Mouse (Mus musculus) kidney, embryonic 15.5 days (tissue): ENCODE results near the gene 4930568D16Rik. TPM values are rescaled to one million over a fixed set of nuclear protein-coding genes. Genes with fewer than 3 reads are reported as not detected.

Experiments used
- ATAC-seq: fragments of 200-750 bp; cut with Nextera tagmentation; replicated peaks from 2 replicates; pipeline ENCODE4 v1.8.0; 2017; ENCODE audit warnings: moderate TSS enrichment; ENCODE audit not compliant: low FRiP score
- H3K27ac ChIP-seq: fragments of 300-500 bp; sonication (generic); 2 replicates; pipeline ENCODE4 v1.5.1; 2015; ENCODE audit warnings: mild to moderate bottlenecking, inconsistent platforms
- H3K27me3 ChIP-seq: fragments of 300-500 bp; sonication (generic); 2 replicates; pipeline ENCODE4 v1.6.1; 2015; ENCODE audit warnings: inconsistent platforms
- H3K36me3 ChIP-seq: fragments of 300-500 bp; sonication (generic); 2 replicates; pipeline ENCODE4 v1.6.1; 2015; ENCODE audit warnings: inconsistent platforms
- H3K4me1 ChIP-seq: fragments of 300-500 bp; sonication (generic); 2 replicates; pipeline ENCODE4 v1.6.1; 2015; ENCODE audit warnings: inconsistent platforms
- H3K4me2 ChIP-seq: fragments of 300-500 bp; sonication (generic); 2 replicates; pipeline ENCODE4 v1.6.1; 2015; ENCODE audit warnings: moderate library complexity, mild to moderate bottlenecking, inconsistent platforms
- H3K4me3 ChIP-seq: fragments of 300-500 bp; sonication (generic); replicated peaks from 2 replicates; pipeline ENCODE4 v1.5.1; 2015; ENCODE audit warnings: mild to moderate bottlenecking, inconsistent platforms
- H3K9ac ChIP-seq: fragments of 300-500 bp; sonication (generic); 2 replicates; pipeline ENCODE4 v1.6.1; 2015; ENCODE audit warnings: mild to moderate bottlenecking, inconsistent platforms
- H3K9me3 ChIP-seq: fragments of 300-500 bp; sonication (generic); replicated peaks from 2 replicates; pipeline ENCODE4 v1.6.1; 2016; ENCODE audit warnings: inconsistent platforms
- WGBS: fragments of 180-500 bp; shearing (Covaris S2); methylation state at CpG from one replicate; pipeline ENCODE4 v1.1.7; 2015; ENCODE audit warnings: mixed read lengths; 5-methylcytosine and 5-hydroxymethylcytosine counted together
- polyA plus RNA-seq: library from polyadenylated mRNA; unstranded; fragments of >200 nt; fragmentation: Nextera tagmentation; extraction: Ambion mirVana; gene quantifications from 2 replicates; pipeline ENCODE4 v1.2.1, GENCODE M21; 2015

The 4930568D16Rik gene
- not detected in 2 replicates for polyA plus RNA-seq

GRCm38 (mm10) chr2:35367629-35368028 lies at the start of gene 4930568D16Rik:
Gene 4930568D16Rik (minus strand): TSS chr2:35367729.
- Histone ChIP-seq H3K36me3 (no peaks in the 10 kb centered on the region), H3K4me3 (no peak within 1 kb of the TSS)

DNA sequence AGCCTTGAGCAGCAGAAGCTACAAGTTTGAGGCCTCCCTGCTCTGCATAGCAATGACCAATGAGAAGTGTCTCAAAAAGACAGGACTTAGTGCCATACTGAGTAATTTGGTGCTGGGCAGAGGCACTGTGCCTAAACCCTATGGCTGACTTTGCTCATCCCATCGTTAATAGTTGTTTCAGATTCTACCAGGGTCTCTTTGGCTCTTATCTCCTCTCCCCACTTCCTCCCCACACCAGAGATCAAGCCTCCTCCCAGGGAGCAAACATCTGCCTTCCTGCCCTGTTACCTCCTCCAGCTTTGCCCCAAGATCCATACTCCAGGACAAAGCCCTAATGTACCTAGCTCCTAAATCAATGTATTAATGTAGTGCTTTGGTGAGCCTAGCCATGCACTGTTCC lies 49.7 kb upstream of the 4930568D16Rik start:
- Histone ChIP-seq H3K36me3 (peaks cover 41% of the 10 kb centered on the region), H3K4me3 (no peak overlapping the region), H3K4me1 (peaks cover 15% of the 10 kb centered on the region), H3K27ac (no peak overlapping the region), H3K4me2 (no peak overlapping the region), H3K9ac (no peak overlapping the region), H3K9me3 (peaks cover 10% of the 10 kb centered on the region), H3K27me3 (no peaks in the 10 kb centered on the region)
- WGBS: 68% methylated on average over 1 of the region's 1 CpGs
- ATAC-seq: no peak

More at GRCm38 (mm10) chr2:35367629-35368028, at the start of gene 4930568D16Rik:
- no peaks in the 10 kb centered on the region for H3K9me3 ChIP-seq
- H3K9ac ChIP-seq: no peak within 1 kb of the TSS
- no peak within 1 kb of the TSS for H3K27ac ChIP-seq
- no peak for ATAC-seq
- no peak within 1 kb of the TSS for H3K4me2 ChIP-seq
- no peaks in the 10 kb centered on the region for H3K27me3 ChIP-seq
- 78% methylated on average over 2 of the region's 2 CpGs for WGBS
- no peaks in the 10 kb centered on the region for H3K4me1 ChIP-seq

GRCm38 (mm10) chr2:35416473-35416872 lies 48.9 kb upstream of the 4930568D16Rik start:
- H3K36me3 ChIP-seq: peaks cover 37% of the 10 kb centered on the region
- ATAC-seq: no peak
- H3K9ac ChIP-seq: no peak overlapping the region
- H3K27ac ChIP-seq: no peak overlapping the region
- H3K4me1 ChIP-seq: peaks cover 14% of the 10 kb centered on the region; the same call in 1 of the 2 replicates
- no peaks in the 10 kb centered on the region for H3K27me3 ChIP-seq
- peaks cover 10% of the 10 kb centered on the region for H3K9me3 ChIP-seq
- no peak overlapping the region for H3K4me3 ChIP-seq
- no peak overlapping the region for H3K4me2 ChIP-seq
- WGBS: 82% methylated on average over 6 of the region's 6 CpGs

- H3K4me2 ChIP-seq: no peak overlapping the region
- H3K27me3 ChIP-seq: no peaks in the 10 kb centered on the region
- H3K4me1 ChIP-seq: peaks cover 14% of the 10 kb centered on the region; the same call in 1 of the 2 replicates
- H3K36me3 ChIP-seq: peaks cover 23% of the 10 kb centered on the region; the same call in 1 of the 2 replicates
- H3K4me3 ChIP-seq: no peak overlapping the region
- no peaks in the 10 kb centered on the region for H3K9me3 ChIP-seq
- no peak overlapping the region for H3K27ac ChIP-seq
- 90% methylated on average over 3 of the region's 3 CpGs for WGBS
- no peak overlapping the region for H3K9ac ChIP-seq
- ATAC-seq: no peak
These were observed 45.3 kb upstream of the 4930568D16Rik start for GRCm38 (mm10) chr2:35412810-35413209.

GRCm38 (mm10) chr2:35412246-35412645 lies 44.7 kb upstream of the 4930568D16Rik start:
- H3K4me3 ChIP-seq: no peak overlapping the region
- no peak overlapping the region for H3K4me2 ChIP-seq
- WGBS: 78% methylated on average over 2 of the region's 2 CpGs
- H3K27ac ChIP-seq: no peak overlapping the region
- H3K27me3 ChIP-seq: no peaks in the 10 kb centered on the region
- H3K4me1 ChIP-seq: peaks cover 14% of the 10 kb centered on the region; the same call in 1 of the 2 replicates
- H3K9me3 ChIP-seq: no peaks in the 10 kb centered on the region
- ATAC-seq: no peak
- H3K36me3 ChIP-seq: peaks cover 29% of the 10 kb centered on the region; the same call in 1 of the 2 replicates
- H3K9ac ChIP-seq: no peak overlapping the region

- Histone ChIP-seq H3K36me3 (peaks cover 34% of the 10 kb centered on the region), H3K9ac (no peak overlapping the region), H3K4me1 (peaks cover 14% of the 10 kb centered on the region; the same call in 1 of the 2 replicates), H3K27me3 (no peaks in the 10 kb centered on the region), H3K4me3 (no peak overlapping the region), H3K27ac (no peak overlapping the region), H3K4me2 (no peak overlapping the region), H3K9me3 (no peaks in the 10 kb centered on the region)
- no peak for ATAC-seq
- WGBS: 62% methylated on average over 10 of the region's 10 CpGs
These were observed 44.2 kb upstream of the 4930568D16Rik start for GRCm38 (mm10) chr2:35411640-35412190.

DNA sequence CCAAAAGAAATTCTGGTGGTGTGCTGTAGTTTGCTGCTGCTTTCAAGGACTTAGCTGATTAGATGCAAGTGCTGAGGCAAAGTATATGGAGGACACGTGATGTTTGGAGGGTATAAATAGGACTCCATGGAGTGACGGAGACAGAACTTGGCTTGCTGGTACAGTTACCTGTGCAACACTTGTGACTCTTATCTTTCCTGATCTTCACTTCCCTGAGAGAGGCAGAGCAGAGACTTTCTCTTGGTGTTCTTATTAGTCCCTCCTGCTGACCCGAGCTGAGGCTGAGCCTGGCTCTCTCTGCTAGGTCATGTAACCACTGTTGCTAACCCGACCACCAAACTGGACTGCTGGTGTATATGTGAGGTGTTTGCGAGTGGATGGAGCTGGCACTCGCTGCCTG lies 41.9 kb upstream of the 4930568D16Rik start:
- H3K36me3 ChIP-seq: peaks cover 45% of the 10 kb centered on the region
- H3K4me1 ChIP-seq: peaks cover 14% of the 10 kb centered on the region; the same call in 1 of the 2 replicates
- no peak overlapping the region for H3K9ac ChIP-seq
- H3K9me3 ChIP-seq: no peaks in the 10 kb centered on the region
- no peak overlapping the region for H3K27ac ChIP-seq
- 90% methylated on average over 6 of the region's 6 CpGs for WGBS
- ATAC-seq: no peak
- no peaks in the 10 kb centered on the region for H3K27me3 ChIP-seq
- H3K4me2 ChIP-seq: no peak overlapping the region
- no peak overlapping the region for H3K4me3 ChIP-seq

- no peak overlapping the region for H3K4me3 ChIP-seq
- H3K36me3 ChIP-seq: peaks cover 45% of the 10 kb centered on the region
- H3K4me2 ChIP-seq: no peak overlapping the region
- 81% methylated on average over 5 of the region's 5 CpGs for WGBS
- H3K4me1 ChIP-seq: peaks cover 10% of the 10 kb centered on the region; the same call in 1 of the 2 replicates
- H3K27me3 ChIP-seq: no peaks in the 10 kb centered on the region
- H3K9ac ChIP-seq: no peak overlapping the region
- H3K27ac ChIP-seq: no peak overlapping the region
- no peaks in the 10 kb centered on the region for H3K9me3 ChIP-seq
- no peak for ATAC-seq
These were observed 41.0 kb upstream of the 4930568D16Rik start for GRCm38 (mm10) chr2:35408409-35409110.

GRCm38 (mm10) chr2:35407878-35408277 lies 40.3 kb upstream of the 4930568D16Rik start:
- WGBS: 78% methylated on average over 7 of the region's 7 CpGs
- no peaks in the 10 kb centered on the region for H3K27me3 ChIP-seq
- no peak for ATAC-seq
- no peak overlapping the region for H3K4me3 ChIP-seq
- no peaks in the 10 kb centered on the region for H3K9me3 ChIP-seq
- peaks cover 45% of the 10 kb centered on the region for H3K36me3 ChIP-seq
- H3K4me1 ChIP-seq: peaks cover 5% of the 10 kb centered on the region; the same call in 1 of the 2 replicates
- H3K9ac ChIP-seq: no peak overlapping the region
- no peak overlapping the region for H3K4me2 ChIP-seq
- no peak overlapping the region for H3K27ac ChIP-seq

- H3K27ac ChIP-seq: no peak overlapping the region
- H3K4me3 ChIP-seq: no peak overlapping the region
- peaks cover 49% of the 10 kb centered on the region for H3K36me3 ChIP-seq
- no peak overlapping the region for H3K9ac ChIP-seq
- H3K9me3 ChIP-seq: no peaks in the 10 kb centered on the region
- no peaks in the 10 kb centered on the region for H3K27me3 ChIP-seq
- ATAC-seq: no peak
- H3K4me1 ChIP-seq: no peaks in the 10 kb centered on the region
- no peak overlapping the region for H3K4me2 ChIP-seq
- WGBS: 86% methylated on average over 6 of the region's 6 CpGs
These were observed 39.7 kb upstream of the 4930568D16Rik start for GRCm38 (mm10) chr2:35407266-35407665.

- no peak for ATAC-seq
- no peak overlapping the region for H3K27ac ChIP-seq
- no peak overlapping the region for H3K4me2 ChIP-seq
- 76% methylated on average over 1 of the region's 1 CpGs for WGBS
- no peaks in the 10 kb centered on the region for H3K9me3 ChIP-seq
- H3K36me3 ChIP-seq: peaks cover 54% of the 10 kb centered on the region
- H3K4me3 ChIP-seq: no peak overlapping the region
- H3K4me1 ChIP-seq: no peaks in the 10 kb centered on the region
- H3K9ac ChIP-seq: no peak overlapping the region
- H3K27me3 ChIP-seq: no peaks in the 10 kb centered on the region
These were observed 39.1 kb upstream of the 4930568D16Rik start for GRCm38 (mm10) chr2:35406611-35407010.

- no peak overlapping the region for H3K4me2 ChIP-seq
- WGBS: 88% methylated on average over 16 of the region's 16 CpGs
- no peaks in the 10 kb centered on the region for H3K9me3 ChIP-seq
- ATAC-seq: no peak
- H3K4me3 ChIP-seq: no peak overlapping the region
- H3K36me3 ChIP-seq: peaks cover 40% of the 10 kb centered on the region
- H3K4me1 ChIP-seq: peaks cover 10% of the 10 kb centered on the region; the same call in 1 of the 2 replicates
- H3K27me3 ChIP-seq: no peaks in the 10 kb centered on the region
- H3K27ac ChIP-seq: no peak overlapping the region
- no peak overlapping the region for H3K9ac ChIP-seq
These were observed 34.9 kb upstream of the 4930568D16Rik start for GRCm38 (mm10) chr2:35402391-35402790.
